Mouse (Mus musculus) intestine, postnatal 0 days (tissue): Measurements from ENCODE around the gene Axdnd1. TPM values are rescaled to one million over a fixed set of nuclear protein-coding genes. Genes with fewer than 3 reads are reported as not detected.

Source experiments
- ATAC-seq: fragments of 200-750 bp; cut with Nextera tagmentation; 2 replicates; pipeline ENCODE4 v1.8.0; 2017; ENCODE audit warnings: mild to moderate bottlenecking, moderate TSS enrichment, moderate library complexity
- H3K27ac ChIP-seq: fragments of 300-500 bp; sonication (generic); 2 replicates; pipeline ENCODE4 v1.5.1; 2014; ENCODE audit warnings: mild to moderate bottlenecking, low read depth, low read length, moderate library complexity
- H3K27me3 ChIP-seq: fragments of 300-500 bp; sonication (generic); replicated peaks from 2 replicates; pipeline ENCODE4 v1.6.1; 2014; ENCODE audit warnings: low read length, mixed read lengths; ENCODE audit not compliant: control insufficient read depth, insufficient read depth
- H3K36me3 ChIP-seq: fragments of 300-500 bp; sonication (generic); 2 replicates; pipeline ENCODE4 v1.6.1; 2014; ENCODE audit warnings: mild to moderate bottlenecking, moderate library complexity; ENCODE audit not compliant: control insufficient read depth, insufficient read depth
- H3K4me1 ChIP-seq: fragments of 300-500 bp; sonication (generic); replicated peaks from 2 replicates; pipeline ENCODE4 v1.6.1; 2014; ENCODE audit warnings: antibody characterized with exemption, low read length, mixed read lengths; ENCODE audit not compliant: control insufficient read depth, insufficient read depth
- H3K4me2 ChIP-seq: fragments of 300-500 bp; sonication (generic); replicated peaks from 2 replicates; pipeline ENCODE4 v1.6.1; 2014; ENCODE audit warnings: low read depth, mild to moderate bottlenecking, moderate library complexity
- H3K4me3 ChIP-seq: fragments of 300-500 bp; sonication (generic); 2 replicates; pipeline ENCODE4 v1.5.1; 2014; ENCODE audit warnings: low read depth, low read length
- H3K9ac ChIP-seq: fragments of 300-500 bp; sonication (generic); 2 replicates; pipeline ENCODE4 v1.6.1; 2014; ENCODE audit warnings: mild to moderate bottlenecking, low read depth, low read length
- H3K9me3 ChIP-seq: fragments of 300-500 bp; sonication (generic); 2 replicates; pipeline ENCODE4 v1.6.1; 2016; ENCODE audit warnings: mixed run types; ENCODE audit not compliant: control insufficient read depth
- CTCF ChIP-seq: sonication (generic); IDR thresholded peaks from 2 replicates; pipeline ENCODE4 v1.5.1; 2016; ENCODE audit warnings: low read depth, mild to moderate bottlenecking, control low read depth, antibody characterized with exemption, moderate library complexity
- WGBS: fragments of 180-500 bp; shearing (Covaris S2); extraction: QIAGEN DNeasy Blood & Tissue Kit; methylation state at CpG from one replicate; pipeline ENCODE4 v1.1.7; 2014; 5-methylcytosine and 5-hydroxymethylcytosine counted together
- polyA plus RNA-seq: library from polyadenylated mRNA; unstranded; fragments of >200 nt; fragmentation: Nextera tagmentation; extraction: Ambion mirVana; gene quantifications from 2 replicates; pipeline ENCODE4 v1.2.1, GENCODE M21; 2015

The Axdnd1 gene
- polyA plus RNA-seq: not detected in 2 replicates

DNA sequence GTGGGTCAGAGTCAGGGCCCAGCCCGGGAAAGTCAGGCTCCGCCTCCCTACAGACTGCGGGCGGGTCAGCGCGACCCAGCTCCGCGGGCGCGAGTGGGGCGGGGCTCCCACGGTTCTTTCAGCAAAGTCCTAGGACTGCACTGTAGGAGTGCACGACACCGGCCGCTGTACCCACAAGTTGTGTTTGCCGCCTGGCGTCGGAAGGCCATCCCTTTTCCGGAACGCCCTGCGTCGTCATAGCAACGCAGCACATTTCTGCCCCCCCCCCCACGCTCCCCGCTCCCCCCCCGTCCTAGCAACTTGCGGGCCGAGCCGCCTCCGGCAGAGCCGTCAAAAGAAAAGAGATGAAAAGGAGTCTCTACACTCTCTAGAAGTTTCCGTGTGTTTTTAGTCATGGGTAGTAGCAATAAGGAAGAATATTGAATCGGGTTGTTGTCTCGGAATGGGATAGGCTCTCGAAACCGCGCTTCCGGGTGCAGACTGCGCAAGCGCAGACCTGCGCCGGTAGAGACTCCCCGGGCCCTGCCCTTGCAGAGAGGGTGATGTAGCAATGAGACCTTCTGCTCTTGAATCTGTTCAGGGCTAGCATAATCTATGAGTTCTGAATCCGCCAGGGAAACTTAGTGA, at the start of gene Axdnd1:
Axdnd1 (minus strand) TSS at position 489 of the 627 bp plus-strand sequence.
- TF ChIP-seq CTCF: peak; percentile 44; the same call in 1 of the 2 replicates
- Histone ChIP-seq H3K27ac (peak within 1 kb of the TSS; percentile 67), H3K27me3 (no peaks in the 10 kb centered on the region), H3K4me2 (peak within 1 kb of the TSS; percentile 83), H3K4me1 (no peaks in the 10 kb centered on the region), H3K9me3 (no peaks in the 10 kb centered on the region), H3K36me3 (no peaks in the 10 kb centered on the region), H3K4me3 (peak within 1 kb of the TSS; percentile 55), H3K9ac (peak within 1 kb of the TSS; percentile 23; the same call in 1 of the 2 replicates)
- under 1% methylated on average over 43 of the region's 44 CpGs for whole genome bisulfite sequencing
- peak; percentile 98 for ATAC-seq

DNA sequence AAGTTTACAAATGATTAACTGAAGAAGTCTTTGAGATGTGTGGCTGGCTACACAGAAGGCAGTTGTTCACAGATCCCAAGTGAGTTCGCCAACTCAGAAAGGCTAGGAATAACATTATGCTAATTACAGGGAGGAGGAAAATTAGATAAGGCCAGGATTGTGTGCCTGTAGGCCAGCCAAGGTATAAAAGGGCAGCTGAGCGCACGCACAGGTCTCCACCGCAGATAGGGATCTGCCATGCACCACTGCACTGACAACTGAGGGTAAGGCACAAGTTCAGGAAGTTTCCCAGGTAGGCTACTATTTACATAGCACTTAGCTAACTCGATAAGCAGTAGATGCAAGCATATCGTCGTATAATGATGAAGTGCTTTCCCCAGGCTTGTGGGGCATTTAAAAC, 49.6 kb upstream of the Axdnd1 start:
- Histone ChIP-seq H3K4me3 (peak overlapping the region; percentile 5; the same call in 1 of the 2 replicates), H3K36me3 (peaks cover 11% of the 10 kb centered on the region), H3K27me3 (no peaks in the 10 kb centered on the region), H3K4me1 (peaks cover 4% of the 10 kb centered on the region; the same call in 1 of the 2 replicates), H3K9ac (no peak overlapping the region), H3K9me3 (no peaks in the 10 kb centered on the region), H3K4me2 (peak overlapping the region; percentile 94), H3K27ac (peak overlapping the region; percentile 58)
- peak; percentile 80 for ATAC-seq
- 28% methylated on average over 7 of the region's 7 CpGs for WGBS
- no peak for TF ChIP-seq CTCF

DNA sequence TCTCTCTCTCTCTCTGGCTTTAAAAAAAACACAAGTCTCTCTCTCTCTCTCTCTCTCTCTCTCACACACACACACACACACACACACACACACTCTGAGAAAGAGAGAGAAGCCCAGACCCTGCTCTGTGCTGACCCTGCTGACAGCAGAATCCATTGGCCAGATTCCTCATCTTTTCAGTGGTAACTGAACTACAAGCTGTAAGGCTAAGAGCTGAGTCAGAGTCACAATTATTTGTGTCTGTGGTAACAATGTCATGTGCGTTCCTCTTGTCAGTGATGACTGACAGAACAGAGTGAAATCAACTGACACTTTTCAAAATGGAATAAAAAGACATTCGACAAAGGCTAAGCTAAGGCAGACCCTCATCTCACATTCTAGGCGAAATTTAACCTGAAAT, 47.6 kb upstream of the Axdnd1 start:
- Histone ChIP-seq H3K4me3 (no peak overlapping the region), H3K9ac (no peak overlapping the region), H3K4me2 (0 out of 2 replicates have a peak overlapping the region, but pooled peaks have one; percentile 7), H3K27me3 (no peaks in the 10 kb centered on the region), H3K36me3 (peaks cover 14% of the 10 kb centered on the region), H3K27ac (no peak overlapping the region), H3K4me1 (peaks cover 4% of the 10 kb centered on the region; the same call in 1 of the 2 replicates), H3K9me3 (no peaks in the 10 kb centered on the region)
- no peak for ATAC-seq
- TF ChIP-seq CTCF: no peak
- WGBS: 67% methylated on average over 3 of the region's 3 CpGs

DNA sequence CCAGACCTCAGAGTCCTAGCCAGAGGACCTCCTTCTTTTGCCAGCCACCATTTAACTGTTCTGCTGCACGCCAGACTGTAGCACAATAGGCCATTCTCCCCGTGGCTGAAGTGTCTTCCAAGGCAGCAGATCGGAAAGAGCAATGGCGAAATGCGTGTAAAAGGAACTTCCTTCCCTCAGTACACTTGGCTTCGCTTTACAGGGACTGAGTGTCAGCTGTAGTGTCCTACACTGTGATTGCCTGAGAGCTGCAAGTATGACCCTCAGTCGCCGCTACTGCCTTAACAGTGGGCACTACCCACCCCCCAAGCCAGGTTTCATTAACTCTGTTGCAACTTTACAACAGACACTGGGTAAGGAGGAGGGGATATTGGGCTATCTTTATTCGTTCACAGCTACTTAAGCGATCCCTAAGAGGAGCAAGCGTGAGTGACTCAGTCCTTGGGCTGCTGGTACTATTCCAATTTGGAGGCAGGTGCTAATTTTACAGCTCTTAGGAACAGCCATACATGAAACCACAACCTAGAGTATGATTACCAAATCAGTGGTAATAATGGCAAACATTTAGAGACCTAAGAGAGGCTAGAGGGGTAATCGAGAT, 46.8 kb upstream of the Axdnd1 start:
- ATAC-seq: no peak
- Histone ChIP-seq H3K27me3 (no peaks in the 10 kb centered on the region), H3K4me1 (peaks cover 5% of the 10 kb centered on the region; the same call in 1 of the 2 replicates), H3K9me3 (no peaks in the 10 kb centered on the region), H3K36me3 (peaks cover 14% of the 10 kb centered on the region), H3K9ac (no peak overlapping the region), H3K4me3 (no peak overlapping the region), H3K27ac (no peak overlapping the region; the same call in 1 of the 2 replicates), H3K4me2 (no peak overlapping the region; the same call in 1 of the 2 replicates)
- TF ChIP-seq CTCF: no peak
- 40% methylated on average over 12 of the region's 12 CpGs for WGBS

DNA sequence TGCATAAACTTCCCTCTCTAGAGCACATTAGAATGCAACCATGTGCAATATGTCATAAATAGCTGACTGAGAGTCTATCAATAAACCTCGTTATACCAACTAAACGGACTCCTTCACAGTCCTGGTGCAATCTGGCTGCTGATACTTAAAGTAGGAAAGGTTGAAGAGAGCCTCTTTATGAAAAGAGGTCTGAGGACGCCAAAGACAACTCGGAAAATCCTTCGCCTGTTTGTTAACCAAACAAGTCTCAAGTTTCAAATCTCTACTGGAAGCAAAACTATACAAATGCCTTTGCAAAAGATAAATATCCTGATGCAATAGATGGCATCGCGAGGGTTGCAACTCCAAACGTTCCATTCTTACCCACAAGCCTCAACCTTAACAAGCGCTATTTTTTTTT, 44.0 kb upstream of the Axdnd1 start:
- no peak for TF ChIP-seq CTCF
- WGBS: 58% methylated on average over 9 of the region's 9 CpGs
- ATAC-seq: no peak
- Histone ChIP-seq H3K4me1 (peaks cover 8% of the 10 kb centered on the region; the same call in 1 of the 2 replicates), H3K27me3 (no peaks in the 10 kb centered on the region), H3K27ac (no peak overlapping the region), H3K9ac (no peak overlapping the region), H3K36me3 (peaks cover 14% of the 10 kb centered on the region), H3K9me3 (no peaks in the 10 kb centered on the region), H3K4me2 (no peak overlapping the region), H3K4me3 (no peak overlapping the region)

DNA sequence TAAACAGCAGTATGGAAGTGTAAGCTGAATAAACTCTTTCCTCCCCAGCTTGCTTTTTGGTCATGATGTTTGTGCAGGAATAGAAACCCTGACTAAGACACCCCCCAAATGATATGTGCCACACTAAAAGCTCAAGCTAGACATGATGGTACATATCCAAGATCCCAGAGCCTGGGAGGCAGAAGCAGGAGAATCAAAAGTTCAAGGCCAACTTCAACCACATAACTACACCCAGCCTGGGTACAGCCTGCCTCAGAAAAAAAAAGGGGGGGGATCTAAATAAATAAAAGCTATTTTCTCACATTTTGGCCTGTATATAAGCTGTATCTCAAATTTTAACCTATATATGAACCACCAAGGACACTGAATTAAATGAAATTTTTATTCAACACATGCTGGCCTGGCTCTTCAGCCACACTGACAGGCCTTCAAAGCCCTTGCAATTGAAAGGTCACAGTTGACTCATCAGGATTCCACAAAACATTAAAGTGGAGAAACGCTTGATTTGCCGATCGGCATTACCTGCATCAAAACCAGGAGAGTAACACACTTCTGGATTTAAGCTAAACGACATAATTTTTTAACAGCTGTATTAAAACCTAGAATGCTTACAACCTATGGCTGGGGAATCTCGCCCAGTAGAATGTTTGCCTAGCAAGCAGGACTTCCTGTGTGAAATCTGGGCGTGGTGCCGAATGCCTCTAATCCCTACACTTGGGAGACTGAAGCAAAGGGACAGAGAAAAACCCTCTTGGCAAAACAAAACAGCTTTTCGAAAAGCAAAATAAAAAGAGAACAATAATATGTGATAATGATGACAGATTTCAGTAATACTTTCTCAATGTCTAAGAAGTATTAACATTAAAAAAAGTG, 43.3 kb upstream of the Axdnd1 start:
- H3K4me1 ChIP-seq: peaks cover 11% of the 10 kb centered on the region; the same call in 1 of the 2 replicates
- H3K27ac ChIP-seq: no peak overlapping the region
- H3K27me3 ChIP-seq: no peaks in the 10 kb centered on the region
- WGBS: 57% methylated on average over 8 of the region's 8 CpGs
- H3K9ac ChIP-seq: no peak overlapping the region
- H3K4me3 ChIP-seq: no peak overlapping the region
- no peak for ATAC-seq
- H3K4me2 ChIP-seq: no peak overlapping the region
- H3K36me3 ChIP-seq: peaks cover 14% of the 10 kb centered on the region
- TF ChIP-seq CTCF: no peak
- no peaks in the 10 kb centered on the region for H3K9me3 ChIP-seq
